Mouse (Mus musculus) neural tube, embryonic 14.5 days (tissue): ENCODE measurements around the gene Ager. TPM values are rescaled to one million over a fixed set of nuclear protein-coding genes. Genes with fewer than 3 reads are reported as not detected.

Source experiments
- ATAC-seq: fragments of 200-750 bp; cut with Nextera tagmentation; 2 replicates; pipeline ENCODE4 v1.8.0; 2017; ENCODE audit warnings: low read depth, mild to moderate bottlenecking, moderate TSS enrichment, moderate library complexity
- H3K27ac ChIP-seq: fragments of 300-500 bp; sonication (generic); 2 replicates; pipeline ENCODE4 v1.5.1; 2014; ENCODE audit warnings: low read depth, mild to moderate bottlenecking, control low read depth, low read length, moderate library complexity, mixed read lengths
- H3K27me3 ChIP-seq: fragments of 300-500 bp; sonication (generic); 2 replicates; pipeline ENCODE4 v1.6.1; 2014; ENCODE audit warnings: low read length; ENCODE audit not compliant: control insufficient read depth, insufficient read depth
- H3K36me3 ChIP-seq: fragments of 300-500 bp; sonication (generic); 2 replicates; pipeline ENCODE4 v1.6.1; 2014; ENCODE audit warnings: low read length, mixed read lengths; ENCODE audit not compliant: control insufficient read depth, insufficient read depth
- H3K4me1 ChIP-seq: fragments of 300-500 bp; sonication (generic); 2 replicates; pipeline ENCODE4 v1.6.1; 2014; ENCODE audit warnings: low read length; ENCODE audit not compliant: control insufficient read depth, insufficient read depth
- H3K4me2 ChIP-seq: fragments of 300-500 bp; sonication (generic); 2 replicates; pipeline ENCODE4 v1.6.1; 2014; ENCODE audit warnings: mild to moderate bottlenecking, low read depth, low read length, control low read depth
- H3K4me3 ChIP-seq: fragments of 300-500 bp; sonication (generic); 2 replicates; pipeline ENCODE4 v1.5.1; 2014; ENCODE audit warnings: low read depth, low read length, control low read depth, mixed read lengths
- H3K9ac ChIP-seq: fragments of 300-500 bp; sonication (generic); replicated peaks from 2 replicates; pipeline ENCODE4 v1.6.1; 2014; ENCODE audit warnings: low read depth, mild to moderate bottlenecking, control low read depth, low read length, mixed read lengths
- H3K9me3 ChIP-seq: fragments of 300-500 bp; sonication (generic); 2 replicates; pipeline ENCODE4 v1.6.1; 2016; ENCODE audit warnings: low read length; ENCODE audit not compliant: control insufficient read depth
- WGBS: fragments of 180-500 bp; shearing (Covaris S2); extraction: QIAGEN DNeasy Blood & Tissue Kit; methylation state at CpG from one replicate; pipeline ENCODE4 v1.1.7; 2014; 5-methylcytosine and 5-hydroxymethylcytosine counted together
- polyA plus RNA-seq: library from polyadenylated mRNA; unstranded; fragments of >200 nt; fragmentation: Nextera tagmentation; extraction: Ambion mirVana; gene quantifications from 2 replicates; pipeline ENCODE4 v1.2.1, GENCODE M21; 2014

The Ager gene
- polyA plus RNA-seq, 1 experiment from 2014 or later: 1.4 TPM

DNA sequence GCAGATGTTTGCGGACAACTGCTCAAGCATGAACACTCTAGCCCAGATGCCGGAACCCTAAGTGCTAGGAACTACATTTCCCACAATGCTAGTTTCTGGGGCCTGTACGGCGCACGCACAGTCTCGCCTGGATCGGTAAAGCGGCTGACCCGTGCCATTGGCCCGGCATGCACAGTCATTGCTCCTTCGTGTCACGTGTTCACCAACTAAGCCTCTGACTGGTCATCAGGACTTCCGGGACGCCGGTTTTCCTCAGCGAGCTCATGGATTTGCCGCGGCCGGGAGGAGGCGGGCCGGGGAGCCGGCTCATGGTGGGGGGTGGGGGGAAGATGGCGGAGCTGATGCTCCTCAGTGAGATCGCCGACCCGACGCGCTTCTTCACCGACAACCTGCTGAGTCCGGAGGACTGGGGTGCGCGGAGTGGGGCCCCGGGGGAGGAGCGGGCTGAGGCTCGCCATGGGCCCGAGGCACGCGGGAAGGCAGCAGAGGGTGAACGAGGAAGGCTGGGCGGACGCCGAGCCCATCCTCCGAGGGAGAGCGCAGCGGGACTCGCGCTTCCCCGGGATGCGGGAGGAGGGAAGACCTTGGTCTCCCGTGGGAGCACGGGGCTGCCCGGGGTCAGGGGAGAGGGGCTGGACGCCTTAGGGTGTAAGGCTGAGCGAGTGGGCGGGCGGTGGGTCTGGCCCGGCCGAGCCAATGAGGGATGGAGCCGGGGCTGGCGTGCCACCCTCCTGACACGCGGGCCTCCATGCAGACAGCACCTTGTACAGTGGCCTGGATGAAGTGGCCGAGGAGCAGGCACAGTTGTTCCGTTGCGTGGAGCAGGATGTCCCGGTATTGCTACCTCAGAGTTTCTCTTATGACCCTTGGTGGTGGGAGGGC lies 49.5 kb downstream of the Ager start, which contains the start of gene Atf6b:
TSS of gene Atf6b (plus strand) at position 241 of the 882 bp plus-strand sequence.
- peak within 1 kb of the TSS; percentile 94 for H3K9ac ChIP-seq
- WGBS: under 1% methylated on average over 63 of the region's 66 CpGs
- H3K4me1 ChIP-seq: peaks cover 20% of the 10 kb centered on the region
- no peaks in the 10 kb centered on the region for H3K27me3 ChIP-seq
- peaks cover 20% of the 10 kb centered on the region; the same call in 1 of the 2 replicates for H3K36me3 ChIP-seq
- H3K9me3 ChIP-seq: no peaks in the 10 kb centered on the region
- H3K4me3 ChIP-seq: peak within 1 kb of the TSS; percentile 100
- H3K4me2 ChIP-seq: peak within 1 kb of the TSS; percentile 81
- ATAC-seq: peak; percentile 97
- H3K27ac ChIP-seq: peak within 1 kb of the TSS; percentile 75

DNA sequence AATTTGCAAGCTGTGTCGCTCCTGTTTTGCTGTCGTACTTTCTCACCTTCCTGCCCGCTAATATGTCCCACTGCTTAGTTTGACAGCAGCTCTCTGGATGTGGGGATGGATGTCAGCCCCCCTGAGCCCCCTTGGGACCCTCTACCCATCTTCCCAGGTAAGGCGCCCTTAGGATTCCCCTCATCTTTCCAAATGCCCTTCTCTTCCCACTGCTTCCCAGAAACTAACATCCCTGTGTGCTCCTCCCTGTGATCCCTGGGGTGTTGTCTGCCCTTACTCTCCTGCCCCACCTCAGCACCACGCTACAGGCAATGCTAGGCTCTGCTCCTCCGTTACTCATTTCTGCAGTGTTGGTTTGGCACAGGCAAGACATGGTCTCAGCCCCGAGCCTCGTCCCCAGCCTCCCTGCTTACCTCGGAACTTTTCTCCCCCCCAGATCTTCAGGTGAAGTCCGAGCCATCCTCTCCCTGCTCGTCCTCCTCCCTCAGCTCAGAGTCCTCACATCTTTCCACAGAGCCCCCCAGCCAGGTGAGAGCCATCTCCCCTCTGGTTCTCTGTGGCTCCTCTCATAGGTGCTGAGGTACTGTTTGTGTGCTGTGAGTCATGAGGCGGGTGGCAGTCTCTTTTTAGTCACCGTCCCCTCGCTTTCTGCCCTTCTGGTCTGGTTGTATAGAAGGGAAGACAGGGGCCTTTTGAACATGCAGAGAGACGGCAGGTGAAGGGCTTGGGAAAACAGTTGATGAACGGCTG lies 50.7 kb downstream of the Ager start:
- H3K9me3 ChIP-seq: no peaks in the 10 kb centered on the region
- H3K36me3 ChIP-seq: peaks cover 29% of the 10 kb centered on the region
- H3K9ac ChIP-seq: no peak overlapping the region
- peaks cover 20% of the 10 kb centered on the region for H3K4me1 ChIP-seq
- peak overlapping the region; percentile 100 for H3K4me3 ChIP-seq
- no peak overlapping the region for H3K27ac ChIP-seq
- no peaks in the 10 kb centered on the region for H3K27me3 ChIP-seq
- 87% methylated on average over 16 of the region's 16 CpGs for WGBS
- peak overlapping the region; percentile 81 for H3K4me2 ChIP-seq
- no peak for ATAC-seq

DNA sequence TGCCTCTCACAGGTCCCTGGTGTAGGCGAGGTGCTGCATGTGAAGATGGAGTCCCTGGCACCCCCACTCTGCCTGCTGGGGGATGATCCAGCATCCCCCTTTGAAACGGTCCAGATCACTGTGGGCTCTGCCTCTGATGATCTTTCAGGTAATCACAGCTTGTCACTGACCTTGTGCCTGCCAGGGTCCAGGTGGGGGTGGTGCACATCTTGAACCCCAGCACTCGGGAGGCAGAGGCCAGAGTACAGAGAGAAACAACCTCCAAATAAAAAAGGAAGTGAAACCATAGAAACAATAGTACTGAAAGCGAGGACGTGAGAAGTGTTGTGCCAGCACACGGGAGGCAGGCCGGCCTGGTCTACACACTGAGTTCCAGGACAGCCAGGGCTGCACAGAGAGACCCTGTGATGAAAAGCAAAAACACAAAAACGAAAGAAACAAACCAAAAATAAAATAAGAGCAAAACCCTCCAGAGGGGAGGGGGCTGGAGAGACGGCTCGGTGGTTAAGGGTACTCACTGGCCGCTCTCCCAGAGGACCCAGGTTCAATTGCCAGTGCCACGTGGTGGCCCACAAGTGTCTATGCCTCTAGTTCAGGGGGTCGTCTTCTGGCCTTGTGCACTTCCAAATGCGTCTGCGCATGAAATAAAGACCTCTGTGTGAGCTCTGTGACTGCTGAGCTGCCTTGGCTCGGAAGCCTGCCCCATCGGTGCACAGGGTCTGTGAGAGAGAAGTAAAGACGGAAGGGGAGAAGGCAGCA lies 51.6 kb downstream of the Ager start:
- no peak for ATAC-seq

More for the DNA sequence above, 51.6 kb downstream of the Ager start:
- Histone ChIP-seq H3K9me3 (no peaks in the 10 kb centered on the region), H3K27ac (no peak overlapping the region), H3K4me3 (no peak overlapping the region), H3K36me3 (peaks cover 30% of the 10 kb centered on the region), H3K27me3 (no peaks in the 10 kb centered on the region), H3K4me1 (peaks cover 20% of the 10 kb centered on the region), H3K9ac (no peak overlapping the region), H3K4me2 (no peak overlapping the region)
- 89% methylated on average over 18 of the region's 18 CpGs for WGBS

Other genes with a start within 250 kb of the Ager start
- gene Btnl2, start 243.0 kb upstream of the Ager start, polyA plus RNA-seq: not detected in 2 replicates
- gene Btnl1, start 220.7 kb upstream of the Ager start, polyA plus RNA-seq: not detected in 2 replicates
- 4.2 and 6.0 TPM in 2 replicates for gene BC051142, start 199.0 kb upstream of the Ager start, polyA plus RNA-seq
- gene Btnl4, start 120.5 kb upstream of the Ager start, polyA plus RNA-seq: not detected in 2 replicates
- not detected in 2 replicates for gene Btnl6, start 80.5 kb upstream of the Ager start, polyA plus RNA-seq
- gene Notch4, start 33.6 kb upstream of the Ager start, polyA plus RNA-seq: 7.0 and 10.1 TPM in 2 replicates
- 1.4 and 3.7 TPM in 2 replicates for gene Gpsm3, start 8.1 kb upstream of the Ager start, polyA plus RNA-seq
- gene Pbx2, start 6.6 kb upstream of the Ager start, polyA plus RNA-seq: 7.7 and 8.2 TPM in 2 replicates
- 213 and 221 TPM in 2 replicates for gene Rnf5, start 5.8 kb downstream of the Ager start, polyA plus RNA-seq
- 103 and 108 TPM in 2 replicates for gene Agpat1, start 6.4 kb downstream of the Ager start, polyA plus RNA-seq
- gene Egfl8, start 18.1 kb downstream of the Ager start, polyA plus RNA-seq: 6.0 and 18.2 TPM in 2 replicates
- 21.9 and 25.4 TPM in 2 replicates for gene Ppt2, start 30.6 kb downstream of the Ager start, polyA plus RNA-seq
- gene Prrt1, start 31.7 kb downstream of the Ager start, polyA plus RNA-seq: 6.7 and 9.3 TPM in 2 replicates
- gene Fkbpl, start 46.9 kb downstream of the Ager start, polyA plus RNA-seq: 11.5 and 14.8 TPM in 2 replicates
- 71.8 and 92.5 TPM in 2 replicates for gene Atf6b, start 49.3 kb downstream of the Ager start, polyA plus RNA-seq
- gene Tnxb, start 72.7 kb downstream of the Ager start, polyA plus RNA-seq: 0.23 and 0.32 TPM in 2 replicates
- not detected in 2 replicates for gene C4b, start 146.0 kb downstream of the Ager start, polyA plus RNA-seq
- gene Cyp21a1, start 206.7 kb downstream of the Ager start, polyA plus RNA-seq: not detected in 2 replicates
- 30.5 and 37.7 TPM in 2 replicates for gene Stk19, start 239.1 kb downstream of the Ager start, polyA plus RNA-seq
- 59.4 and 67.7 TPM in 2 replicates for gene Dxo, start 239.2 kb downstream of the Ager start, polyA plus RNA-seq